ENCODE assay signal across 27 mouse cellular contexts in the genomic region with DNA sequence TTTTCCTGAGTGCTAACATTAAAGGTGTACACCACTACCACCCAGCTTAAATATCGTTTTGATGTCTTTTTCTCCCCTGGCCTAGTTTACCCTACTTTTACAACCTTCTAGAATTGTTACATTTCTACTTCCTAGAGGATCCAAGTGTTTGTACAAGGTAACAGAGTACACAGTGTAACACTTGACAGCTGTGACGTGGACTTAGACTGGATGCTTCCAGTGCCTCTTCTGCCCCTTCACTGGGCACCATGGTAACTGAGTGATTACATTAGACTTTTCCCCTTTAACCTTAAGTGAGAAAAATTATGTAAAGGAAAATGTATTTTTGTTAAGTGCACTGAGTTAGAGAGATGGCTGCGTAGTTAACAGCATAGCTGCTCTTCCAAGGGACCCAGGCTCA. TPM values are rescaled to one million over a fixed set of nuclear protein-coding genes. Genes with fewer than 3 reads are reported as not detected.
A peak's percentile ranks its signal among the peaks of the same experiment; 100 is the strongest.
DNase-seq lines count a peak whose midpoint lies in the region; ATAC-seq and TF ChIP-seq lines count a peak whose summit lies in the region.
"Had no signal": no experiment of that assay in that cellular context is flagged by ENCODE, and none has a peak within 500 bp of the region (broad histone marks: within the 10 kb centered on the region; RNA-seq: fewer than 3 reads in every experiment).

No protein-coding gene starts in this region.

- H3K4me1 ChIP-seq in lung, embryonic 15.5 days: peaks cover 6% of the 10 kb centered on the region; the same call in 1 of the 2 replicates
- H3K4me1 ChIP-seq in lung, postnatal 0 days (ENCODE audit: insufficient read depth, low read depth, low read length): no peaks in the 10 kb centered on the region; the same call in 1 of the 2 replicates
- H3K4me1 ChIP-seq: forebrain, embryonic 10.5 days; forebrain, embryonic 13.5 days; heart, embryonic 12.5 days; heart, embryonic 15.5 days; hindbrain, embryonic 13.5 days had no signal

- H3K4me3 ChIP-seq in lung, embryonic 15.5 days: no peak overlapping the region
- no peak overlapping the region for H3K4me3 ChIP-seq in lung, postnatal 0 days (ENCODE audit: low read depth, low read length)
- H3K4me3 ChIP-seq: forebrain, embryonic 10.5 days; forebrain, embryonic 13.5 days; gastrocnemius, adult 2 months; heart, embryonic 12.5 days; heart, embryonic 15.5 days; hindbrain, embryonic 10.5 days; hindbrain, embryonic 13.5 days had no signal

- H3K9ac ChIP-seq in lung, embryonic 15.5 days: no peak overlapping the region
- no peak overlapping the region for H3K9ac ChIP-seq in lung, postnatal 0 days (replicated peaks; ENCODE audit: low read depth)
- H3K9ac ChIP-seq: forebrain, embryonic 13.5 days; forebrain, postnatal 0 days; heart, embryonic 12.5 days; heart, embryonic 15.5 days; hindbrain, embryonic 13.5 days had no signal

- no peak for TF ChIP-seq CTCF in lung, postnatal 0 days (IDR thresholded peaks at IDR 0.05)

- peak; percentile 99 for TF ChIP-seq EP300 in lung, postnatal 0 days (IDR thresholded peaks at IDR 0.05)

- 58% methylated on average over 3 of the region's 3 CpGs for WGBS in lung, embryonic 15.5 days
- 55% methylated on average over 3 of the region's 3 CpGs for WGBS in lung, postnatal 0 days

- peak; percentile 96 for DNase-seq in lung, postnatal 0 days (ENCODE audit: low spot score)
- DNase-seq in lung, postnatal 25 days (ENCODE audit: low spot score): peak; percentile 83
- DNase-seq in cerebellum, adult 11-12 months: no peak
- DNase-seq in thymus, postnatal 36 days: no peak
- DNase-seq in adipocyte (ENCODE audit: low spot score): no peak
- DNase-seq: adrenal gland, adult 8-10 months; adrenal gland, postnatal 25 days; cerebellum, adult 18-20 months; cerebellum, adult 9-10 months; cerebellum, postnatal 14 days; forebrain, postnatal 0 days; gastrocnemius, adult 2 months; gastrocnemius, postnatal 14 days; heart, postnatal 10 days; heart, postnatal 36 days had no signal

- H3K27me3 ChIP-seq in lung, embryonic 15.5 days: no peaks in the 10 kb centered on the region
- no peaks in the 10 kb centered on the region for H3K27me3 ChIP-seq in lung, postnatal 0 days (replicated peaks; ENCODE audit: insufficient read depth, low read length)
- H3K27me3 ChIP-seq: forebrain, embryonic 13.5 days; heart, embryonic 12.5 days; heart, embryonic 15.5 days; hindbrain, embryonic 13.5 days had no signal

- H3K4me2 ChIP-seq in lung, embryonic 15.5 days: no peak overlapping the region
- no peak overlapping the region for H3K4me2 ChIP-seq in lung, postnatal 0 days (replicated peaks; ENCODE audit: low read depth, low read length)
- H3K4me2 ChIP-seq: forebrain, embryonic 13.5 days; heart, embryonic 12.5 days; heart, embryonic 15.5 days; hindbrain, embryonic 13.5 days had no signal

- ATAC-seq in lung, embryonic 15.5 days (ENCODE audit: borderline replicate concordance, extremely low read depth, low FRiP score, low TSS enrichment): peak; percentile 91
- peak; percentile 88 for ATAC-seq in lung, postnatal 0 days
- ATAC-seq: CD4-positive, CD25-positive, alpha-beta regulatory T cell, adult 4 months; forebrain, embryonic 13.5 days; forebrain, postnatal 0 days; hindbrain, embryonic 16.5 days had no signal

- H3K9me3 ChIP-seq in lung, embryonic 15.5 days: no peaks in the 10 kb centered on the region
- H3K9me3 ChIP-seq in lung, postnatal 0 days (ENCODE audit: low read length): no peaks in the 10 kb centered on the region
- H3K9me3 ChIP-seq: forebrain, embryonic 10.5 days; forebrain, embryonic 13.5 days; heart, embryonic 12.5 days; heart, embryonic 15.5 days; hindbrain, embryonic 10.5 days; hindbrain, embryonic 13.5 days had no signal

- H3K27ac ChIP-seq in lung, embryonic 15.5 days: 0 out of 2 replicates have a peak overlapping the region, but pooled peaks have one; percentile 36
- peak overlapping the region; percentile 82 for H3K27ac ChIP-seq in lung, postnatal 0 days (ENCODE audit: low read length)
- H3K27ac ChIP-seq: forebrain, embryonic 10.5 days; forebrain, embryonic 13.5 days; gastrocnemius, adult 2 months; heart, embryonic 15.5 days; hindbrain, embryonic 10.5 days; hindbrain, embryonic 13.5 days had no signal

- peaks cover 47% of the 10 kb centered on the region for H3K36me3 ChIP-seq in lung, embryonic 15.5 days
- peaks cover 41% of the 10 kb centered on the region; the same call in 1 of the 2 replicates for H3K36me3 ChIP-seq in lung, postnatal 0 days (ENCODE audit: insufficient read depth, low read length)

RNA-seq across cellular contexts. Expression of gene Gm10273, which starts 30.9 kb away (rescaled TPM):
- polyA plus RNA-seq in lung, embryonic 15.5 days (2015; fragmentation: Nextera tagmentation; extraction: Ambion mirVana): 1.8 and 5.7 TPM in 2 replicates
- 4.4 and 12.7 TPM in 2 replicates for polyA plus RNA-seq in lung, postnatal 0 days (2015; fragmentation: Nextera tagmentation; extraction: Ambion mirVana)
- polyA plus RNA-seq: embryonic facial prominence, embryonic 14.5 days had no signal

RNA-seq across cellular contexts. Expression of gene Pla2g12b, which starts 38.9 kb away (rescaled TPM):
- polyA plus RNA-seq in lung, embryonic 15.5 days (2015; fragmentation: Nextera tagmentation; extraction: Ambion mirVana): 0.14 and 0.60 TPM in 2 replicates
- 0.12 and 0.43 TPM in 2 replicates for polyA plus RNA-seq in lung, postnatal 0 days (2015; fragmentation: Nextera tagmentation; extraction: Ambion mirVana)
- polyA plus RNA-seq: brain, embryonic 14.5 days; C2C12; CD4-positive, CD25-positive, alpha-beta regulatory T cell, adult 4 months; embryonic facial prominence, embryonic 14.5 days; forebrain, embryonic 10.5 days; forebrain, embryonic 13.5 days; forebrain, postnatal 0 days; hindbrain, embryonic 10.5 days; hindbrain, embryonic 13.5 days; hindbrain, embryonic 16.5 days had no signal

RNA-seq across cellular contexts. Expression of gene P4ha1, which starts 41.5 kb away (rescaled TPM):
- 71.3 and 72.0 TPM in 2 replicates for polyA plus RNA-seq in lung, embryonic 15.5 days (2015; fragmentation: Nextera tagmentation; extraction: Ambion mirVana)
- polyA plus RNA-seq in lung, postnatal 0 days (2015; fragmentation: Nextera tagmentation; extraction: Ambion mirVana): 40.6 and 40.7 TPM in 2 replicates

Comparison
In these comparisons a context has a peak if more than half of its experiments do, and no peak if none do; other contexts are left out.
1. DNase-seq: peak in lung, postnatal 0 days (single experiment) and lung, postnatal 25 days (single experiment); none in cerebellum, adult 11-12 months (single experiment), thymus, postnatal 36 days (0 of 2) and adipocyte (single experiment).